Mouse (Mus musculus): ENCODE measurements at regions not wholly inside any gene's neighbourhood (a gene's known extent, or its start where the extent isn't known, plus 50 kb on each side); places are given as distances from the start of the nearest gene placed in this dataset.
"Not testable (repeated sequence)": the region's sequence is repeated elsewhere in the genome, so short reads cannot be mapped to it uniquely, and the experiment has no call there.

DNA sequence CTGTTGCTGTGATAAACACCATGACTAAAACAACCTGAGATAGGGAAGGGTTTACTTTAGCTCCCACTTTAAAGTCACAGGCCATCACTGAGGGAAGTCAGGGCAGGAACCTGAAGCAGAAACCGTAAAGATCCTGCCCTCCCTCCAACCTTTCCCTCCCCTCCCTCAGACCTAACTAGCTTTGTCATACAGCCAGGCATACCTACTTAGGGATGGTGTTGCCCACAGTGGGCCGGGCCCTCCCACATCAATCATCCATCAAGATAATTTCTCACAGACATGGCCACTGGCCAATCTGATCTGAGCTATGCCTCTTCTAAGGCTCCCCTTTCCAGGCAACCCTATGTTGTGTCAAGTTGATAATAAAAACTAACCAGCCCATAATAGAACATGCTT is 989.7 kb downstream of the 4930447A16Rik start:
- no peak overlapping the region for H3K27ac ChIP-seq (ENCODE audit: low read depth, low read length)
- WGBS, result 68% methylated on average over 2 of the region's 2 CpGs
- no peak for ATAC-seq (ENCODE audit: low FRiP score)

DNA sequence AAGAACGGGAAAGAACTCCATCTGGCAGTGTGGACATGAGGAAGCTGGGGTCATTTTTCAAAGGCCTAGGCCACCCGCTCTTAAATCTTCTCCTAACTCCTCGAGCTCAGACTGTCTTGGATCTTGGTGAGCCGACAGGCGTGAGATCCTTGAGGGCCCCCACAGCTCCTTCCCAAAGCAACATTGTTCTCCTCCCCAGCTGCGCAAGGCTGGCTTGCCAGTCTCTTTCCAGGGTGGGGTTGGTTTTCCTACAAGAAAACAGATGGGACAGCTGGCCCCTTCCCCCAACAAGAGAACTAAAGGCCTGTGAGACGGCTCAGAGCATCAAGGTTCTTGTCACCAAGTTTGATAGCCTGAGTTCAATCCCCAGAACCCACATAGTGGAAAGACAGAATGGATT is 994.3 kb downstream of the 4930447A16Rik start:
- no peak overlapping the region for H3K4me3 ChIP-seq (ENCODE audit: low read depth, low read length)

More for the DNA sequence above, 989.7 kb downstream of the 4930447A16Rik start:
- H3K27me3 ChIP-seq (ENCODE audit: control insufficient read depth, insufficient read depth, low read length), result no peaks in the 10 kb centered on the region
- no peak overlapping the region for H3K9ac ChIP-seq (ENCODE audit: low read length)
- no peak overlapping the region for H3K4me3 ChIP-seq (ENCODE audit: low read depth, low read length)
- H3K4me2 ChIP-seq, result no peak overlapping the region
- H3K4me1 ChIP-seq (ENCODE audit: control insufficient read depth, insufficient read depth, low read length), result no peaks in the 10 kb centered on the region
- no peak for DNase-seq (ENCODE audit: low spot score, missing footprints)
- H3K9me3 ChIP-seq (ENCODE audit: control insufficient read depth, low read length), result no peaks in the 10 kb centered on the region
- H3K36me3 ChIP-seq (ENCODE audit: control insufficient read depth, insufficient read depth, low read length), result no peaks in the 10 kb centered on the region

DNA sequence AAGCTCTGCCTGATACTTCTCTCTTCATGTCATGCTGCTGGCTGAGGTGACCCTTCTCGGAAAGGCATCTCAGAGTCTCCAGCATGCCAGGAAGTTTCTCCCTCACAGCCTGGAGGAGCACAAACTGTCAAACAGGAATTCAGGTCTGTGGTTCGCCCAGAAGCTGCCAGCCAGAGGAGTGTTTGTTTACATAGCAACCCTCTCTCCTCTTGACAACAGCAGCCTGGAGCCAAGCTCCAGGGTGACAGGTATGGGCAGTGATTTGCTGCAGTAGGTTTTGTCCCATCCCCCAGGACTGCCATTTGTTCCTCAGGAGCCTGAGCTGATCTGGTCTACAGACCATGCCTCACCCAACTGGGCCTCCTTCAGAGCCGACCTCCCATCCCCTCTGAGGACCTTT is 995.4 kb downstream of the 4930447A16Rik start:
- Histone ChIP-seq H3K27me3 (ENCODE audit: control insufficient read depth, insufficient read depth, low read length) (no peaks in the 10 kb centered on the region), H3K27ac (ENCODE audit: low read depth, low read length) (no peak overlapping the region), H3K4me3 (ENCODE audit: low read depth, low read length) (no peak overlapping the region), H3K36me3 (ENCODE audit: control insufficient read depth, insufficient read depth, low read length) (no peaks in the 10 kb centered on the region), H3K9ac (ENCODE audit: low read length) (no peak overlapping the region), H3K4me2 (no peak overlapping the region), H3K9me3 (ENCODE audit: control insufficient read depth, low read length) (no peaks in the 10 kb centered on the region), H3K4me1 (ENCODE audit: control insufficient read depth, insufficient read depth, low read length) (no peaks in the 10 kb centered on the region)
- no peak for DNase-seq (ENCODE audit: low spot score, missing footprints)
- ATAC-seq (ENCODE audit: low FRiP score), result no peak
- 57% methylated on average over 3 of the region's 3 CpGs for WGBS

More for the DNA sequence above, 994.3 kb downstream of the 4930447A16Rik start:
- DNase-seq (ENCODE audit: low spot score, missing footprints) (no peak), ATAC-seq (ENCODE audit: low FRiP score) (no peak)
- H3K4me2 ChIP-seq, result no peak overlapping the region
- H3K36me3 ChIP-seq (ENCODE audit: control insufficient read depth, insufficient read depth, low read length), result no peaks in the 10 kb centered on the region
- 71% methylated on average over 7 of the region's 7 CpGs for WGBS
- H3K27me3 ChIP-seq (ENCODE audit: control insufficient read depth, insufficient read depth, low read length), result no peaks in the 10 kb centered on the region
- no peak overlapping the region for H3K9ac ChIP-seq (ENCODE audit: low read length)
- H3K9me3 ChIP-seq (ENCODE audit: control insufficient read depth, low read length), result no peaks in the 10 kb centered on the region
- H3K27ac ChIP-seq (ENCODE audit: low read depth, low read length), result no peak overlapping the region
- no peaks in the 10 kb centered on the region for H3K4me1 ChIP-seq (ENCODE audit: control insufficient read depth, insufficient read depth, low read length)

DNA sequence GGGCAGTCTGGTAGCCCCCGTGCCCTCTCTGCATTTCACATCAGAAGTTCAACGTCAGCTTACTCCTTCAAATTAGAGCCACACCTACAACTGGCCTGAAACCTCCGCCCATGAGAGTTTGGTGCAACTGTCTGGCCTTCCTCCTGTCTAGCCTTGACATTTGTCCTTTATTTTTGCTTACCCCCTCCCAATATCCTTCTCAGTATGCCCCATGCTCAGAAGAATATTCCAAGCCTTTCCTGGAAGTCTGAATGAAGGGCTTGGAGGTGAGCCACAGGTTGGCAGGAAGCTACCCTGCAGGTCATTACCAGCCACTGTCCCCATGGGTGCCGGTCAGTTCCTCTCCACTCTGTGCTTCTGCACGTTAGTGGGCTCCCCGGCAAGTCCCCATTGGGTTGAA is 997.4 kb downstream of the 4930447A16Rik start:
- H3K9me3 ChIP-seq (ENCODE audit: control insufficient read depth, low read length), result no peaks in the 10 kb centered on the region
- no peak for DNase-seq (ENCODE audit: low spot score, missing footprints)
- no peak for ATAC-seq (ENCODE audit: low FRiP score)
- no peak overlapping the region for H3K27ac ChIP-seq (ENCODE audit: low read depth, low read length)
- H3K9ac ChIP-seq (ENCODE audit: low read length), result no peak overlapping the region
- H3K27me3 ChIP-seq (ENCODE audit: control insufficient read depth, insufficient read depth, low read length), result no peaks in the 10 kb centered on the region
- 80% methylated on average over 6 of the region's 6 CpGs for WGBS
- no peaks in the 10 kb centered on the region for H3K36me3 ChIP-seq (ENCODE audit: control insufficient read depth, insufficient read depth, low read length)
- H3K4me3 ChIP-seq (ENCODE audit: low read depth, low read length), result no peak overlapping the region
- no peaks in the 10 kb centered on the region for H3K4me1 ChIP-seq (ENCODE audit: control insufficient read depth, insufficient read depth, low read length)
- no peak overlapping the region for H3K4me2 ChIP-seq

DNA sequence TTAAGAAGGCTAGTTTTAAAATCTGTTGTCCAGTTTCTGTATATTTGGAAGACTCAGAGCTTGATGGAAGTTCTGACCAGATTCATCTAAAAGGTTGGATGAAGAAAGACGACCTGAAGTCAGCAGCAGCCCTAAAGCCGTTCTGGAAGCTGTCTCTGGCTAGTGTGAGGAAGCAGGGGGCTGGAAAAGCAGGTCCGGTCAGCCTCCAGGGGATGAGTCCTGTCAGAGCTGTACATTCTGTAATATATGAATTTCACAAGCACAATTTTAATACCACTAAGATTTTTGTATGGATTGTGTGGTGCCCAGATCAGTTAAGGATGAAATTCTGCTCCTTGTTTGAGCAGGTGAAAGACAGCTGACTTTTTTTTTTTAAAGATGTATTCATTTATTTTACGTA is 1000.2 kb downstream of the 4930447A16Rik start:
- H3K9me3 ChIP-seq (ENCODE audit: control insufficient read depth, low read length), result no peaks in the 10 kb centered on the region
- H3K27ac ChIP-seq (ENCODE audit: low read depth, low read length), result no peak overlapping the region
- no peak overlapping the region for H3K4me3 ChIP-seq (ENCODE audit: low read depth, low read length)
- H3K4me2 ChIP-seq, result no peak overlapping the region
- H3K4me1 ChIP-seq (ENCODE audit: control insufficient read depth, insufficient read depth, low read length), result no peaks in the 10 kb centered on the region
- no peaks in the 10 kb centered on the region for H3K36me3 ChIP-seq (ENCODE audit: control insufficient read depth, insufficient read depth, low read length)
- H3K27me3 ChIP-seq (ENCODE audit: control insufficient read depth, insufficient read depth, low read length), result no peaks in the 10 kb centered on the region
- WGBS, result 87% methylated on average over 4 of the region's 4 CpGs
- no peak for DNase-seq (ENCODE audit: low spot score, missing footprints)
- H3K9ac ChIP-seq (ENCODE audit: low read length), result no peak overlapping the region
- ATAC-seq (ENCODE audit: low FRiP score), result no peak

DNA sequence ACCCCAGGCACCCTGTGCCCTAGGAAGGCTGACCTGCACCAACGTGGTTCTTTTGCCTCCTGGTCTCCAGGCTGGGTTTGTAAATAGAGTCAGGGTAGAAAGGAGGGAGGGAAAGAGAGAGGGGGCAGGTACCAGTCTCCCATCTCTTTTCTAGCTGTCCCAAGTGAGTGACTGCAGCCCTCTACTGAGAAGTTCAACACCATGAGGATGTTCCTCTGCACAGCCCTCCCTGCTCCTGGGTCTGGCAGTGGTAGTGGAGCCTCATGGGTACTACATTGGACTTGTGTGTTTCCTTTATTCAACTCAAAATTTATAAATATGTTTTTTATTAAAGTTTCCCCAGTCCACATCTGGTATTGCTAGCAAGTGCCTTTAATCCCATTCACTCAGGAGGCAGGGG is 1002.6 kb downstream of the 4930447A16Rik start:
- DNase-seq (ENCODE audit: low spot score, missing footprints) (no peak), ATAC-seq (ENCODE audit: low FRiP score) (no peak)
- Histone ChIP-seq H3K36me3 (ENCODE audit: control insufficient read depth, insufficient read depth, low read length) (no peaks in the 10 kb centered on the region), H3K4me2 (no peak overlapping the region), H3K9me3 (ENCODE audit: control insufficient read depth, low read length) (no peaks in the 10 kb centered on the region), H3K27ac (ENCODE audit: low read depth, low read length) (no peak overlapping the region), H3K4me1 (ENCODE audit: control insufficient read depth, insufficient read depth, low read length) (no peaks in the 10 kb centered on the region), H3K9ac (ENCODE audit: low read length) (no peak overlapping the region), H3K27me3 (ENCODE audit: control insufficient read depth, insufficient read depth, low read length) (no peaks in the 10 kb centered on the region), H3K4me3 (ENCODE audit: low read depth, low read length) (no peak overlapping the region)
- WGBS, result 52% methylated on average over 1 of the region's 1 CpGs

DNA sequence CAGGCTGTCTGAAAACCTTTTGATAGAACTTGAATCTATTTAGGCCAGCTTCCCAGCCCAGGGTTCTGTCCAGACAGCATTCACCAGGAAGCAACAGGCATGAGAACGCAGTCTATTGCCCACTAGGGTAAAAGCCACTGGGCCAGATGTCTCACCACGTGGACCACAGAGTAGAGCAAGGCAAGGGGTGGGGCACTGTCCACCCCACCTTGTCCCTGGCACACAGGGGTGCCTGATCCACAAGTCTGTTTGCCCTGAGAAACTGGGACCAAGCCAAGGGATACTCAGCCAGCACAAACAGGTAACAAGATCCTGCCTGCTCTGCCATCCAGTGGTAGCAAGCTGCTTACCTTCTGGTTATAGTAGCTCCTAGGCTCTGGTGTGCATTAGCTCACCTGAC is 1006.3 kb downstream of the 4930447A16Rik start:
- Histone ChIP-seq H3K27ac (ENCODE audit: low read depth, low read length) (no peak overlapping the region), H3K27me3 (ENCODE audit: control insufficient read depth, insufficient read depth, low read length) (no peaks in the 10 kb centered on the region), H3K9me3 (ENCODE audit: control insufficient read depth, low read length) (no peaks in the 10 kb centered on the region; the same call in 1 of the 2 replicates), H3K4me2 (no peak overlapping the region), H3K9ac (ENCODE audit: low read length) (no peak overlapping the region), H3K4me3 (ENCODE audit: low read depth, low read length) (no peak overlapping the region), H3K4me1 (ENCODE audit: control insufficient read depth, insufficient read depth, low read length) (no peaks in the 10 kb centered on the region), H3K36me3 (ENCODE audit: control insufficient read depth, insufficient read depth, low read length) (no peaks in the 10 kb centered on the region)
- DNase-seq (ENCODE audit: low spot score, missing footprints), result no peak
- WGBS, result 76% methylated on average over 2 of the region's 2 CpGs
- no peak for ATAC-seq (ENCODE audit: low FRiP score)

DNA sequence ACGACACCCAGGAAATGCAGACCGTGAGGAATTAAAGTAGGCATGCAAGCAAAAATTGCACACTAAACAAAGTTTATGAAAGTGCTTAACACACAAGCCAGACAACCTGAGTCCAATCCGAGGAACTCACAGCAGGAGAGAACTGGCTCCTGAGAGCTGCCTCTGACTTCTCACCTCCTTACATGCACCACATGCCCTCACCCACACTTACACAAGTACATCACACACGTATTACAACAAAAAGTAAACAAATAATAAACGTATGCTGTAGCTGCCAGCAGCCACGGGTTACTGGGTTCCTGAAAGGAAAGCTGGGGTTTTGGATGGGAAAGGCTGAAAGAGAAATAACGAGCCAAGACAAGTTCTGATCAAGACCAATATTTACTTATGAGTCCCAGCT is 1008.0 kb downstream of the 4930447A16Rik start:
- Histone ChIP-seq H3K27ac (ENCODE audit: low read depth, low read length) (no peak overlapping the region), H3K9ac (ENCODE audit: low read length) (no peak overlapping the region), H3K27me3 (ENCODE audit: control insufficient read depth, insufficient read depth, low read length) (no peaks in the 10 kb centered on the region), H3K4me2 (no peak overlapping the region), H3K4me1 (ENCODE audit: control insufficient read depth, insufficient read depth, low read length) (no peaks in the 10 kb centered on the region), H3K4me3 (ENCODE audit: low read depth, low read length) (no peak overlapping the region), H3K36me3 (ENCODE audit: control insufficient read depth, insufficient read depth, low read length) (no peaks in the 10 kb centered on the region), H3K9me3 (ENCODE audit: control insufficient read depth, low read length) (no peaks in the 10 kb centered on the region; the same call in 1 of the 2 replicates)
- ATAC-seq (ENCODE audit: low FRiP score), result no peak
- 85% methylated on average over 7 of the region's 7 CpGs for WGBS
- DNase-seq (ENCODE audit: low spot score, missing footprints), result no peak

DNA sequence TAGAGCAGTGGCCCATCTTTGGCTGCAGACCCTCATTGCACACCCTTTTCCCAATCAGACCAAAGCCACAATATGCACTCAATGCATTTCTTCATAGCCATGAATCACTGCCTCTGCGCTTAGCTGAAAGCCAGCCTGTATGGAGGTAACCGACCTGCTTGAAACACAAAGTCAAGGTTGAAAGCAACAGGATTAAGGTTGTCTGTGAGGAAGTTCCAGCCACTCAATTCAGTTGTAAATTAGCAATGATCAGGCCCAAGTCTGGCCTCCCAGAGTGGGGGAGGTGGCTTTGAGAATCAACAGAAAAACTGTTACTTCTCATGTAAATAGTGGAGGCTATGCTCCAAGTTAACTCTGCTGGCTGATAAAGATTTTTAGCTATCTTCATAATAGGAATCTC is 1008.9 kb downstream of the 4930447A16Rik start:
- H3K4me1 ChIP-seq (ENCODE audit: control insufficient read depth, insufficient read depth, low read length); H3K36me3 ChIP-seq (ENCODE audit: control insufficient read depth, insufficient read depth, low read length); H3K4me3 ChIP-seq (ENCODE audit: low read depth, low read length); H3K27me3 ChIP-seq (ENCODE audit: control insufficient read depth, insufficient read depth, low read length); H3K4me2 ChIP-seq; ATAC-seq (ENCODE audit: low FRiP score); H3K9ac ChIP-seq (ENCODE audit: low read length); H3K27ac ChIP-seq (ENCODE audit: low read depth, low read length); DNase-seq (ENCODE audit: low spot score, missing footprints); H3K9me3 ChIP-seq (ENCODE audit: control insufficient read depth, low read length): not testable (repeated sequence)
- 94% methylated on average over 2 of the region's 2 CpGs for WGBS
